Mouse (Mus musculus) midbrain, embryonic 15.5 days (tissue): ENCODE measurements at regions not wholly inside any gene's neighbourhood (a gene's known extent, or its start where the extent isn't known, plus 50 kb on each side); places are given as distances from the start of the nearest gene placed in this dataset.
"Not testable (repeated sequence)": the region's sequence is repeated elsewhere in the genome, so short reads cannot be mapped to it uniquely, and the experiment has no call there.

ENCODE experiments used
- ATAC-seq: fragments of 200-750 bp; cut with Nextera tagmentation; replicated peaks from 2 replicates; pipeline ENCODE4 v1.8.0; 2017; ENCODE audit warnings: moderate TSS enrichment
- H3K27ac ChIP-seq: fragments of 300-500 bp; sonication (generic); 2 replicates; pipeline ENCODE4 v1.5.1; 2015; ENCODE audit warnings: mild to moderate bottlenecking, inconsistent platforms
- H3K27me3 ChIP-seq: fragments of 300-500 bp; sonication (generic); replicated peaks from 2 replicates; pipeline ENCODE4 v1.6.1; 2015; ENCODE audit warnings: inconsistent platforms
- H3K36me3 ChIP-seq: fragments of 300-500 bp; sonication (generic); replicated peaks from 2 replicates; pipeline ENCODE4 v1.6.1; 2015; ENCODE audit warnings: inconsistent platforms
- H3K4me1 ChIP-seq: fragments of 300-500 bp; sonication (generic); 2 replicates; pipeline ENCODE4 v1.6.1; 2015; ENCODE audit warnings: inconsistent platforms
- H3K4me2 ChIP-seq: fragments of 300-500 bp; sonication (generic); 2 replicates; pipeline ENCODE4 v1.6.1; 2015; ENCODE audit warnings: inconsistent platforms, mild to moderate bottlenecking, moderate library complexity
- H3K4me3 ChIP-seq: fragments of 300-500 bp; sonication (generic); 2 replicates; pipeline ENCODE4 v1.5.1; 2015; ENCODE audit warnings: mild to moderate bottlenecking, inconsistent platforms
- H3K9ac ChIP-seq: fragments of 300-500 bp; sonication (generic); 2 replicates; pipeline ENCODE4 v1.6.1; 2015; ENCODE audit warnings: mild to moderate bottlenecking, inconsistent platforms
- H3K9me3 ChIP-seq: fragments of 300-500 bp; sonication (generic); 2 replicates; pipeline ENCODE4 v1.6.1; 2016; ENCODE audit warnings: inconsistent platforms
- WGBS: fragments of 180-500 bp; shearing (Covaris S2); methylation state at CpG from one replicate; pipeline ENCODE4 v1.1.7; 2015; ENCODE audit warnings: mixed read lengths; 5-methylcytosine and 5-hydroxymethylcytosine counted together

DNA sequence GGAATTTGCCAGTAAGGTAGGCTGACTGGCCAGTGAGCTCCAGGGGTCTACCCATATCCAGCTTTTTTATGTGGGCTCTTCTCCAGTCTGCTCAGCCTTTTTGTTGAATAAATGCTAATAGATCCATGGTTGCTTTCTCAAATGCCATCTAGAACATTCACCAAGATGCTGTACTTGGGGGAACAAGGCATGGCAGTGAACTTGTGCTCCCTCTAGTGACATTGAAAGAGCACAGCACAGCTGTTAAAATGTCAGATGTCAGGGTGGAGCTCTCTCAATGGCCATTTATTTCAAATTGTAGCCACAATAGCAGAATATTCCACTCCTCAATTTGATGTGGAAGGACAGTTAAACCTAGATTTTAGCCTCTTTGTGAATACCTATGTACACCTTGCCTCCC lies 86.3 kb downstream of the Kcnk1 start:
- Histone ChIP-seq H3K9me3 (no peaks in the 10 kb centered on the region), H3K9ac (no peak overlapping the region), H3K27me3 (no peaks in the 10 kb centered on the region), H3K27ac (no peak overlapping the region), H3K4me2 (no peak overlapping the region), H3K36me3 (no peaks in the 10 kb centered on the region), H3K4me3 (no peak overlapping the region), H3K4me1 (no peaks in the 10 kb centered on the region)
- ATAC-seq = no peak

GRCm38 (mm10) chr8:126082827-126083226 lies 87.9 kb downstream of the Kcnk1 start:
- Histone ChIP-seq H3K27ac (no peak overlapping the region), H3K9me3 (no peaks in the 10 kb centered on the region), H3K4me3 (no peak overlapping the region), H3K4me1 (no peaks in the 10 kb centered on the region), H3K9ac (no peak overlapping the region), H3K27me3 (no peaks in the 10 kb centered on the region), H3K4me2 (no peak overlapping the region), H3K36me3 (no peaks in the 10 kb centered on the region)
- WGBS = 90% methylated on average over 1 of the region's 1 CpGs
- ATAC-seq = no peak

- no peaks in the 10 kb centered on the region for H3K4me1 ChIP-seq
- ATAC-seq = no peak
- WGBS = 61% methylated on average over 1 of the region's 1 CpGs
- 0 out of 2 replicates have a peak, but pooled peaks cover 6% of the 10 kb centered on the region for H3K9me3 ChIP-seq
- H3K9ac ChIP-seq = no peak overlapping the region
- H3K27me3 ChIP-seq = 0 out of 2 replicates have a peak, but pooled peaks cover 3% of the 10 kb centered on the region
- no peak overlapping the region for H3K4me3 ChIP-seq
- no peak overlapping the region for H3K27ac ChIP-seq
- no peaks in the 10 kb centered on the region for H3K36me3 ChIP-seq
- no peak overlapping the region for H3K4me2 ChIP-seq
These were observed 95.8 kb downstream of the Kcnk1 start for GRCm38 (mm10) chr8:126090772-126091171.

DNA sequence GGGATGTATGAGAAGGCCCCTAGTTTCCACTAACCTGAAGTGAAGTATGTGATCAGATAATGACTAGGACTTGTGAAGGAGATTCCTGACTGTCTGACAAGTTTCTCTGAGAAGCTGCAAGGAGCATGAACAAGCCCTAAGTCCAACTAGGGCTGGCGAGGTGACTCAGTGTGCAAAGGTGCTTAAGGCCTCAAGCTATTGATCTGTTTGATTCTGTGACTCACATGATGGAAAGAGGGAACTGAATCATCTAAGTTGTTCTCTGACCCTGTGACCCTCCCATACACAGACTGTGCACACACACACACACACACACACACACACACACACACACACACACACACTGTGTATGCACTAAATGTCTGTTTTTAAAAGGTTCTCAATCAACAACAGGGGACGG lies 99.0 kb downstream of the Kcnk1 start:
- Histone ChIP-seq H3K4me3 (no peak overlapping the region), H3K27ac (no peak overlapping the region), H3K27me3 (0 out of 2 replicates have a peak, but pooled peaks cover 3% of the 10 kb centered on the region), H3K9ac (no peak overlapping the region), H3K4me2 (no peak overlapping the region), H3K9me3 (0 out of 2 replicates have a peak, but pooled peaks cover 3% of the 10 kb centered on the region), H3K36me3 (no peaks in the 10 kb centered on the region), H3K4me1 (no peaks in the 10 kb centered on the region)
- 73% methylated on average over 2 of the region's 2 CpGs for WGBS
- ATAC-seq = no peak

DNA sequence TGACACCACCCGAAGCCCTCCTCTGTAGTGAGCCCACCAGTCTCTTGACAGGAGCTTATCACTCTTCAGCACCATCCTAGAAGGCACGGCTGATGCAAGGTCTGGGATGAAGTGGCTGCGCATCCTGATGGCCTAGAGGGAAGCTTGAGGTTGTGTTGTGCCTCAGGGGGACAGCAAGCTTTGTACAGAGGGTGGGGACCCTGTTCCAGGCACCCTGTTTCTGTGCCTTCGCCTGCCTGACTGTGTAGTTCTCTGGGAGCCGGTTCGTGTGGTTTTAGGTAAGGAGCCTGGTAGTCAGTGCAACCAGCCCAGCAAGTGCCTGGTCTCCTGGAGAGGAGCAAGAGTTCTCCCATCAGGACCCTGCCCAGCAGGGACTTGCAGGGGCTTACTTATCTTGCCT lies 101.1 kb downstream of the Kcnk1 start:
- H3K4me1 ChIP-seq = no peaks in the 10 kb centered on the region
- H3K36me3 ChIP-seq = no peaks in the 10 kb centered on the region
- no peak overlapping the region for H3K4me2 ChIP-seq
- H3K9ac ChIP-seq = no peak overlapping the region
- H3K4me3 ChIP-seq = no peak overlapping the region
- ATAC-seq = no peak
- H3K27me3 ChIP-seq = 0 out of 2 replicates have a peak, but pooled peaks cover 3% of the 10 kb centered on the region
- no peaks in the 10 kb centered on the region for H3K9me3 ChIP-seq
- WGBS = 77% methylated on average over 6 of the region's 6 CpGs
- H3K27ac ChIP-seq = no peak overlapping the region

DNA sequence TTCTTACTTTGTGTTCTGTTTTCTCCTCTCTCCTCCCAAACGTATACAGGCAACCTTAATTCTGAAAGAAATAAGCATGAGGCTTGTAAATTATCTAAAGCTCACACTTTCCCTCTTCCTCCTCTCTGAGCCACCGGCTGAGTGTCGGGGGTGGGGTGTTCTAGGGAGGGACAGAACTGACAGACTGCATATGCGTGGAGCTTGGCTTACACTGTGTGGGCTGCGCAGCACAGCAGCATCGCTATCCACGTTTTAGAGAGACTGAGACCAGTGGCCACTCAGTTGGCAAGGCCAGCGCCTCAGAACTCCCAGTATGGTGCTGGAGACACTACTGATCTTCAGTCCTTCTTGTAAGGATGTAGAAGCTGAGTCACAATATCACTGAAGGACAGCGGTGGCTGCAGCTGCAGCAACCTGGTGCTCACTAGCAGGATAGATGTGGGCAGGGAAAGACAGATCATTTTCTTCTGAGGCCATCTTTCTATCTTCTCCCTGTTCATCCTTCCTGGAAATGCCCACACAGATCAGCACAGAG lies 101.7 kb downstream of the Kcnk1 start:
- Histone ChIP-seq H3K27me3 (0 out of 2 replicates have a peak, but pooled peaks cover 3% of the 10 kb centered on the region), H3K4me1 (no peaks in the 10 kb centered on the region), H3K4me2 (no peak overlapping the region), H3K4me3 (no peak overlapping the region), H3K27ac (no peak overlapping the region), H3K9ac (no peak overlapping the region), H3K9me3 (no peaks in the 10 kb centered on the region), H3K36me3 (no peaks in the 10 kb centered on the region)
- 81% methylated on average over 9 of the region's 9 CpGs for WGBS
- ATAC-seq = no peak

DNA sequence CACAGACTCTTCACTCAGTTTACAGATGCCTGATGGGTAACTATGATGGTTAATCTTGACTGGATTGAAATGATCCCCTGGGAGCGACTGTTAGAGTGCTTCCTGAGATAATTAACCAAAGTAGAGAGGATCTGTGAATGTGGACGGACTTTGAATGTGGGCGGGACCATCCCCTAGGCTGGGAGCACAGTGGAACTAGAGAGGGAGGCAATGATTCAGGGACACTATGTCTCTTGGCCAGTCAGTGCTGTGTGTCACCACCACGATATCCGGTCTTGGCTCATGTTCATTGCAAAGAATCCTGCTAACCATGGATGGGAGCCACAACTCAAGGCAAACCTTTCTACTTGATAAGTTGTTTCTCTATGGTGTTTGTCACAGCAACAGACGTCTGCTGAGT lies 103.9 kb downstream of the Kcnk1 start:
- no peak overlapping the region for H3K4me2 ChIP-seq
- no peaks in the 10 kb centered on the region for H3K9me3 ChIP-seq
- H3K27me3 ChIP-seq = no peaks in the 10 kb centered on the region
- no peak overlapping the region for H3K27ac ChIP-seq
- no peaks in the 10 kb centered on the region for H3K4me1 ChIP-seq
- no peak overlapping the region for H3K9ac ChIP-seq
- H3K4me3 ChIP-seq = no peak overlapping the region
- no peak for ATAC-seq
- H3K36me3 ChIP-seq = no peaks in the 10 kb centered on the region
- WGBS = 89% methylated on average over 6 of the region's 6 CpGs

- Histone ChIP-seq H3K9ac (no peak overlapping the region), H3K9me3 (no peaks in the 10 kb centered on the region), H3K4me3 (no peak overlapping the region), H3K36me3 (no peaks in the 10 kb centered on the region), H3K27me3 (no peaks in the 10 kb centered on the region), H3K4me2 (no peak overlapping the region), H3K27ac (no peak overlapping the region), H3K4me1 (no peaks in the 10 kb centered on the region)
- 73% methylated on average over 4 of the region's 4 CpGs for WGBS
- ATAC-seq = no peak
These were observed 104.9 kb downstream of the Kcnk1 start for GRCm38 (mm10) chr8:126099889-126100288.

GRCm38 (mm10) chr8:126105043-126105442 lies 110.1 kb downstream of the Kcnk1 start:
- Histone ChIP-seq H3K4me2 (no peak overlapping the region), H3K36me3 (no peaks in the 10 kb centered on the region), H3K27ac (no peak overlapping the region), H3K4me3 (no peak overlapping the region), H3K4me1 (no peaks in the 10 kb centered on the region), H3K9ac (no peak overlapping the region), H3K27me3 (no peaks in the 10 kb centered on the region), H3K9me3 (no peaks in the 10 kb centered on the region)
- no peak for ATAC-seq
- 85% methylated on average over 3 of the region's 3 CpGs for WGBS

DNA sequence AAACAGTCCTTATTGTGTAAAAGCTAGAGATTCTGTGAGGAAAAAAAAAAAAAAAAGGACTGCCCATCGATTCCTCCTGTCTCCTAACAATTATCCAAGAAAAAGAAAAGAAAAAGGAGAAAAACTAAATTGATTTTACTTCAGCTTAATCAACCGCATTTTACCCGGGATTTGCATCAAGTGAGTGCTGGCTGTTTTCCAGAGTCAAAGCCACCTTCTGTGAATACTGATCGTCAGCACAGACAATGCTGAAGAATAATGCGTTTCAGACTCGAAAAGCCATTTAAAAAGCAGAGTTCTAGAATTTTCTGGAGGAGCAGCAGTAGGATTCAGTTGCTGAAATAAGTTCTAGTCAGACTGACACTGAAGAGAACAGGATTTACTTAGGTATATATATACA lies 131.1 kb downstream of the Kcnk1 start:
- H3K27ac ChIP-seq = no peak overlapping the region
- H3K4me2 ChIP-seq = no peak overlapping the region
- no peaks in the 10 kb centered on the region for H3K27me3 ChIP-seq
- ATAC-seq = no peak
- no peaks in the 10 kb centered on the region for H3K36me3 ChIP-seq
- no peaks in the 10 kb centered on the region for H3K9me3 ChIP-seq
- no peaks in the 10 kb centered on the region for H3K4me1 ChIP-seq
- WGBS = 38% methylated on average over 6 of the region's 6 CpGs
- no peak overlapping the region for H3K4me3 ChIP-seq
- no peak overlapping the region for H3K9ac ChIP-seq

GRCm38 (mm10) chr8:126132076-126132475 lies 137.1 kb downstream of the Kcnk1 start:
- 73% methylated on average over 4 of the region's 4 CpGs for WGBS
- H3K27me3 ChIP-seq = no peaks in the 10 kb centered on the region; the same call in 1 of the 2 replicates
- H3K9ac ChIP-seq = no peak overlapping the region
- no peaks in the 10 kb centered on the region for H3K36me3 ChIP-seq
- H3K4me3 ChIP-seq = no peak overlapping the region
- H3K27ac ChIP-seq = no peak overlapping the region
- H3K4me1 ChIP-seq = no peaks in the 10 kb centered on the region
- H3K9me3 ChIP-seq = no peaks in the 10 kb centered on the region
- ATAC-seq = no peak
- H3K4me2 ChIP-seq = no peak overlapping the region

DNA sequence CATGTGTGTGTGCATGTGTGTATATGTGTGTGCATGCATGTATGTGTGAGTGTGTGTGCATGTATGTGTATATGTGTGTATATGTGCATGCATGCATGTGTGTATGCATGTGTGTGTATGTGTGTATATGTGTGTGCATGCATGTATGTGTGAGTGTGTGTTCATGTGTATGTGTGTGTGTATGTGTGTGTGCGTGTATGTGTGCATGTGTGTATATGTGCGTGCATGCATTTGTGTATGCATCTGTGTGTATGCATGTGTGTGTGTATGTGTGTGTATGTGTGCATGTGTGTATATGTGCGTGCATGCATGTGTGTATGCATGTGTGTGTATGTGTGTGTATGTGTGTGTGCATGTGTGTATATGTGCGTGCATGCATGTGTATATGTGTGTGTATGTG lies 137.9 kb downstream of the Kcnk1 start:
- H3K9ac ChIP-seq, H3K36me3 ChIP-seq, H3K4me1 ChIP-seq, H3K4me3 ChIP-seq, ATAC-seq, H3K4me2 ChIP-seq, H3K9me3 ChIP-seq, H3K27ac ChIP-seq, H3K27me3 ChIP-seq: not testable (repeated sequence)
- 97% methylated on average over 4 of the region's 4 CpGs for WGBS

DNA sequence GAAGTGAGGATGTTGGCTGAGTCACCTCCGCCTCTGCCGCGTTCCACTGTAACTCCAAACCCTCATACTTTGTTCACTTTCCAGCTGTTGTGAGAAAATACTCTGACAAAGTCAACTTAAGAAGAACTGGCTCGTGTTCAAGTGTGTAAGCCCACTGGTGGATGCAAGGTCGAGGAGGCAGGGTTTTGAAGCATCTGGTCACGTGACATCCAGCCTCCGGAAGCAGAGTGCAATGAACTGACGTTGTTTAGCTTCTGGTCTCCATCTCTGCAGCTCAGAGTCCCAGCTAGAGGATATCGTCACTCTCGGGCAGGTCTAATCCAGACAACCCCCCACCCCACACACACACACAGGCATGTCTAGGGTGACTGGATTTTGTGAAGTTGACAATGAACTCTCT lies 140.1 kb downstream of the Kcnk1 start:
- H3K4me2 ChIP-seq = no peak overlapping the region
- H3K27me3 ChIP-seq = peaks cover 16% of the 10 kb centered on the region
- H3K36me3 ChIP-seq = no peaks in the 10 kb centered on the region
- H3K27ac ChIP-seq = no peak overlapping the region
- no peaks in the 10 kb centered on the region for H3K9me3 ChIP-seq
- WGBS = 77% methylated on average over 10 of the region's 10 CpGs
- peaks cover 13% of the 10 kb centered on the region for H3K4me1 ChIP-seq
- ATAC-seq = no peak
- no peak overlapping the region for H3K4me3 ChIP-seq
- H3K9ac ChIP-seq = no peak overlapping the region
